Mouse (Mus musculus) G1E (cell line): Measurements from ENCODE around the gene Slc7a9.

Experiments used
- CTCF ChIP-seq: IDR thresholded peaks from 2 replicates; pipeline ENCODE4 v1.5.1; 2012; ENCODE audit warnings: low read depth, low read length, inconsistent platforms, mixed read lengths
- GATA1 ChIP-seq: IDR thresholded peaks from 2 replicates; pipeline ENCODE4 v1.6.1; 2012; ENCODE audit warnings: borderline replicate concordance, low read length, inconsistent platforms, mixed read lengths
- POLR2AphosphoS5 ChIP-seq: IDR thresholded peaks from 2 replicates; pipeline ENCODE4 v1.6.1; 2012; ENCODE audit warnings: low read depth, low read length, inconsistent platforms; ENCODE audit not compliant: insufficient replicate concordance

GRCm38 (mm10) chr7:35497516-35497915 is 48.9 kb downstream of the Slc7a9 start:
- TF ChIP-seq GATA1: no peak
- TF ChIP-seq CTCF: no peak
- no peak for TF ChIP-seq POLR2AphosphoS5
